Mouse (Mus musculus) megakaryocyte, embryonic 14.5 days (primary cell): ENCODE data around the gene Dbi.

Experiments used
- FLI1 ChIP-seq: IDR thresholded peaks from 2 replicates; pipeline ENCODE4 v1.6.1; 2012; ENCODE audit warnings: low read length, inconsistent platforms, mixed read lengths
- GATA1 ChIP-seq: IDR thresholded peaks from 3 replicates; pipeline ENCODE4 v1.6.1; 2012; ENCODE audit warnings: mixed read lengths, low read length, inconsistent platforms, borderline replicate concordance

GRCm38 (mm10) chr1:120101227-120101609, 19.7 kb downstream of the Dbi start:
- no peak for TF ChIP-seq GATA1
- no peak for TF ChIP-seq FLI1
